Mouse (Mus musculus) embryonic facial prominence, embryonic 11.5 days (tissue): ENCODE measurements around the gene Gm20509. TPM values are rescaled to one million over a fixed set of nuclear protein-coding genes. Genes with fewer than 3 reads are reported as not detected.
"Not testable (repeated sequence)": the region's sequence is repeated elsewhere in the genome, so short reads cannot be mapped to it uniquely, and the experiment has no call there.

Source experiments
- ATAC-seq: fragments of 200-750 bp; cut with Nextera tagmentation; replicated peaks from 2 replicates; pipeline ENCODE4 v1.8.0; 2017; ENCODE audit warnings: low read depth; ENCODE audit not compliant: insufficient number of reproducible peaks, low FRiP score, low TSS enrichment
- DNase-seq: peaks from one replicate; pipeline ENCODE4 v3.0.0-alpha.2; 2015; ENCODE audit warnings: low spot score
- H3K27ac ChIP-seq: fragments of 300-500 bp; sonication (generic); replicated peaks from 2 replicates; pipeline ENCODE4 v1.5.1; 2014; ENCODE audit warnings: mild to moderate bottlenecking, low read depth, low read length, control low read depth
- H3K27me3 ChIP-seq: fragments of 300-500 bp; sonication (generic); 2 replicates; pipeline ENCODE4 v1.6.1; 2014; ENCODE audit warnings: mild to moderate bottlenecking, low read length, moderate library complexity, mixed read lengths; ENCODE audit not compliant: control insufficient read depth, insufficient read depth
- H3K36me3 ChIP-seq: fragments of 300-500 bp; sonication (generic); replicated peaks from 2 replicates; pipeline ENCODE4 v1.6.1; 2014; ENCODE audit warnings: low read depth, mild to moderate bottlenecking, low read length, moderate library complexity, mixed read lengths; ENCODE audit not compliant: control insufficient read depth, insufficient read depth
- H3K4me1 ChIP-seq: fragments of 300-500 bp; sonication (generic); 2 replicates; pipeline ENCODE4 v1.6.1; 2014; ENCODE audit warnings: low read length, mixed read lengths; ENCODE audit not compliant: control insufficient read depth, insufficient read depth
- H3K4me2 ChIP-seq: fragments of 300-500 bp; sonication (generic); 2 replicates; pipeline ENCODE4 v1.6.1; 2014; ENCODE audit warnings: low read depth, mild to moderate bottlenecking, control low read depth, low read length, moderate library complexity
- H3K4me3 ChIP-seq: fragments of 300-500 bp; sonication (generic); 2 replicates; pipeline ENCODE4 v1.5.1; 2014; ENCODE audit warnings: low read depth, low read length, control low read depth
- H3K9ac ChIP-seq: fragments of 300-500 bp; sonication (generic); replicated peaks from 2 replicates; pipeline ENCODE4 v1.6.1; 2014; ENCODE audit warnings: mild to moderate bottlenecking, control low read depth, low read length
- H3K9me3 ChIP-seq: fragments of 300-500 bp; sonication (generic); replicated peaks from 2 replicates; pipeline ENCODE4 v1.6.1; 2016; ENCODE audit warnings: mild to moderate bottlenecking, low read length, inconsistent platforms, mixed read lengths; ENCODE audit not compliant: control insufficient read depth
- WGBS: fragments of 180-500 bp; shearing (Covaris S2); extraction: QIAGEN DNeasy Blood & Tissue Kit; methylation state at CpG from one replicate; pipeline ENCODE4 v1.1.7; 2014; 5-methylcytosine and 5-hydroxymethylcytosine counted together
- polyA plus RNA-seq: library from polyadenylated mRNA; unstranded; fragments of >200 nt; fragmentation: Nextera tagmentation; extraction: Ambion mirVana; gene quantifications from 2 replicates; pipeline ENCODE4 v1.2.1, GENCODE M21; 2014

The Gm20509 gene
- polyA plus RNA-seq, 1 experiment from 2014 or later, result 0.24 TPM

GRCm38 (mm10) chr9:73072426-73072825, 29.8 kb upstream of the Gm20509 start:
- no peaks in the 10 kb centered on the region for H3K27me3 ChIP-seq
- 81% methylated on average over 8 of the region's 8 CpGs for WGBS
- no peak overlapping the region for H3K27ac ChIP-seq
- H3K9ac ChIP-seq, result no peak overlapping the region
- no peaks in the 10 kb centered on the region for H3K36me3 ChIP-seq
- DNase-seq (no peak), ATAC-seq (no peak)
- no peaks in the 10 kb centered on the region for H3K9me3 ChIP-seq
- H3K4me3 ChIP-seq, result no peak overlapping the region
- H3K4me1 ChIP-seq, result no peaks in the 10 kb centered on the region
- H3K4me2 ChIP-seq, result no peak overlapping the region

DNA sequence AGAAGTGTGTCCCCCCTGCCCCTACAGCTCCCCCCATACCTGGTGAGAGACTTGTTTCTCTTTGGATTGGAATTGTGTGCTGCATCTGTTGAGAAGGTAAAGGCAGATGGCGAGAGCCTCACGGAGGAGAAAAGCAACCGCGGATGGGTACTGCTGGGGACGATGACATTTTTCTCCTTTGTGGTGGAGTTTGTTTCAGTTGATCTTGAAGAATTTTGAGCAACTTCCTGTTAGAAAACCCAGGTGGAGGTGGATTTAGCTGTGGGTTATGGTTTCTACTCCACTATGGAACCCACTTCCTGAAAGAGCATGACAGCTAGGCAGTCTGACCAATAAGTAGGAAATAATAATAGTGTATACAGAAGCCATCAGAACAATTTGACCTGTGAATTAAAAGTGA, 29.1 kb upstream of the Gm20509 start:
- Histone ChIP-seq H3K9me3 (no peaks in the 10 kb centered on the region), H3K9ac (no peak overlapping the region), H3K4me3 (no peak overlapping the region), H3K36me3 (no peaks in the 10 kb centered on the region), H3K27me3 (no peaks in the 10 kb centered on the region), H3K4me2 (no peak overlapping the region), H3K27ac (no peak overlapping the region), H3K4me1 (no peaks in the 10 kb centered on the region)
- WGBS, result 89% methylated on average over 5 of the region's 5 CpGs
- DNase-seq (no peak), ATAC-seq (no peak)

- not testable (repeated sequence) for H3K9me3 ChIP-seq, H3K4me2 ChIP-seq, ATAC-seq, H3K36me3 ChIP-seq, H3K27ac ChIP-seq, H3K27me3 ChIP-seq, DNase-seq, H3K9ac ChIP-seq, H3K4me3 ChIP-seq, H3K4me1 ChIP-seq
- 89% methylated on average over 10 of the region's 12 CpGs for whole genome bisulfite sequencing
Measured at GRCm38 (mm10) chr9:73079349-73079748, 22.9 kb upstream of the Gm20509 start.

DNA sequence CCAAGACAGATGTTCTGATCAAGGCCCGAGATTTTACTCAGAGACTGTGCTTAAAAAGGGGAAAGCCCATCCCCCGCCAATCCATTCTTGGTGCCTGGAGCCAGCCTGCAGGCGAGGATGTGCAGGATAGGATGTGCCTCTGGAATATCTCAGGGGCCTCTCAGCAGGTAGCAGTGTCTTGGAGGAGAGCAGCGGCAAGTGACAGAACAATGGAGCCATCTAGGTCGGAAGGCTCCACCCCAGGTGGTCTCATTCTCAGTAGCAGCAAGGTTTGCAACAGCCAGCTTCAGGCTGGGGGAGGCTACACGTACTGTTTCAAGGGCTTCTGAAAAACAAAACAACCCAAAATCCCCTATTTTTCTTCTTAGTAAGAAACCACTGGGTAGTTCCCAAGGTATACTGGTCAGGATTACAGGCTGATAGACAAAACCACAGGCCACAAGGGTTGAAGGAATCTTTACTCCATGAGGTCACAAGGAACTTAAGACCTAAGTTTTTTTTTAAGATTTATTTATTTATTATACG, 22.4 kb upstream of the Gm20509 start:
- WGBS, result 38% methylated on average over 7 of the region's 7 CpGs
- H3K27me3 ChIP-seq, result no peaks in the 10 kb centered on the region
- H3K4me2 ChIP-seq, result no peak overlapping the region
- H3K9me3 ChIP-seq, result no peaks in the 10 kb centered on the region
- no peaks in the 10 kb centered on the region for H3K4me1 ChIP-seq
- no peak overlapping the region for H3K4me3 ChIP-seq
- H3K9ac ChIP-seq, result no peak overlapping the region
- ATAC-seq (no peak), DNase-seq (no peak)
- H3K27ac ChIP-seq, result no peak overlapping the region
- no peaks in the 10 kb centered on the region for H3K36me3 ChIP-seq

- H3K27ac ChIP-seq, result no peak overlapping the region
- ATAC-seq, result no peak
- WGBS, result 75% methylated on average over 8 of the region's 8 CpGs
Measured at GRCm38 (mm10) chr9:73082291-73083000, 19.8 kb upstream of the Gm20509 start.

GRCm38 (mm10) chr9:73083956-73084355, 18.3 kb upstream of the Gm20509 start:
- H3K4me1 ChIP-seq, result no peaks in the 10 kb centered on the region
- H3K27me3 ChIP-seq, result no peaks in the 10 kb centered on the region
- no peaks in the 10 kb centered on the region for H3K9me3 ChIP-seq
- no peak overlapping the region for H3K4me3 ChIP-seq
- no peak for DNase-seq
- no peaks in the 10 kb centered on the region for H3K36me3 ChIP-seq
- no peak overlapping the region for H3K27ac ChIP-seq
- no peak overlapping the region for H3K4me2 ChIP-seq
- ATAC-seq, result no peak
- WGBS, result 82% methylated on average over 6 of the region's 6 CpGs
- H3K9ac ChIP-seq, result no peak overlapping the region

More at GRCm38 (mm10) chr9:73082291-73083000, 19.8 kb upstream of the Gm20509 start:
- Histone ChIP-seq H3K9me3 (no peaks in the 10 kb centered on the region), H3K4me3 (no peak overlapping the region), H3K4me2 (no peak overlapping the region), H3K27me3 (no peaks in the 10 kb centered on the region), H3K36me3 (no peaks in the 10 kb centered on the region), H3K9ac (no peak overlapping the region), H3K4me1 (no peaks in the 10 kb centered on the region)
- DNase-seq, result no peak

GRCm38 (mm10) chr9:73085845-73086244, 16.4 kb upstream of the Gm20509 start:
- Histone ChIP-seq H3K9me3 (no peaks in the 10 kb centered on the region), H3K9ac (no peak overlapping the region), H3K36me3 (no peaks in the 10 kb centered on the region), H3K27me3 (no peaks in the 10 kb centered on the region), H3K4me1 (no peaks in the 10 kb centered on the region), H3K4me3 (no peak overlapping the region), H3K27ac (no peak overlapping the region), H3K4me2 (no peak overlapping the region)
- DNase-seq (no peak), ATAC-seq (no peak)
- WGBS, result 90% methylated on average over 6 of the region's 6 CpGs

- ATAC-seq, result no peak
- 64% methylated on average over 8 of the region's 8 CpGs for WGBS
- Histone ChIP-seq H3K27ac (no peak overlapping the region), H3K4me3 (no peak overlapping the region), H3K4me1 (no peaks in the 10 kb centered on the region), H3K4me2 (no peak overlapping the region), H3K36me3 (no peaks in the 10 kb centered on the region), H3K9me3 (no peaks in the 10 kb centered on the region), H3K9ac (no peak overlapping the region), H3K27me3 (no peaks in the 10 kb centered on the region)
- no peak for DNase-seq
Measured at GRCm38 (mm10) chr9:73087121-73087520, 15.1 kb upstream of the Gm20509 start.
